Mouse (Mus musculus) embryo, embryonic 10.5 days (tissue): ENCODE measurements around the gene Nae1.
"Not testable (repeated sequence)": the region's sequence is repeated elsewhere in the genome, so short reads cannot be mapped to it uniquely, and the experiment has no call there.

ENCODE experiments used
- DNase-seq: peaks from one replicate; pipeline ENCODE4 v3.0.0-alpha.2; 2015; ENCODE audit warnings: low spot score

Gene Nae1

DNA sequence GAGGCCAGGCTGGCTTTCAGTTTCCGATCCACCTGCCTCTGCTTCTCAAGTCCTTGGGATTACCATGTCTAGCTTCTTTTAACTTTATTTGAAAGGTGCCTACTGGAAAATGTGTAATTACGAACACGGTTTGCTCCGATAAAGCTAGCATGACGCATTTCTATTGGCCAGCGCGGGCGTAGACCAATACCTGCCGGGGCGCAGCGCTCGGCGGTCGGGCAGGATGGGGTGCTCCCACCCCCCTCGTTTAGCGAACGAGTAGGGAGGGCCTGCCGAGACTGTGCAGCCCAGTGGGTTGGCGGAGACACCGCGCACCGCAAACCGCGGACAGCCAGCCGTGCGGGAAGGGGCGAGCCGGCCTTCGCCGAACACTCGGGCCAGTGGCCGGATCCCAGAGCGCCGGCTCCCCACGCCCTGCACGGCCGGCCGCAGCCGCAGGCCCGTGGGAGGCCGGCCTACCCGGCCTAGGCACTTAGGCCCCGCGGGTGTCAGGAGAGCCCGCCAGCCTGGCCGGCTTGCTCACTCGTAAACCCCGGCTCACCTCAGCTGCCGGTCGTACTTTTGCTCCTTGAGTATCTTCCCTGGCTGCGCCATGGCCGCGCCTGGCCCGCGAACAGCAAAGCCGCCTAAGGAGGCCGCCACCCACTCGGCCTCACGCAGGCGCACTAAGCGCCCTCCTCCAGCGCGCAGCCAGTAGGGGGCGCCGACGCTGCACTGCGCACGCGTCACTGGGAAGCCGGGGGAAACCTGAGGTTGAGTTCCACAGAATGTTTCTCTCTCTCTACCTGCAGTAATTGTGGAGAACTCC lies at the start of gene Nae1, which contains the start of gene Car7:
TSS of gene Nae1 (minus strand) at position 667 of the 808 bp plus-strand sequence.
TSS of gene Car7 (plus strand) at position 719 of the 808 bp plus-strand sequence.
- DNase-seq, result peak; percentile 94

DNA sequence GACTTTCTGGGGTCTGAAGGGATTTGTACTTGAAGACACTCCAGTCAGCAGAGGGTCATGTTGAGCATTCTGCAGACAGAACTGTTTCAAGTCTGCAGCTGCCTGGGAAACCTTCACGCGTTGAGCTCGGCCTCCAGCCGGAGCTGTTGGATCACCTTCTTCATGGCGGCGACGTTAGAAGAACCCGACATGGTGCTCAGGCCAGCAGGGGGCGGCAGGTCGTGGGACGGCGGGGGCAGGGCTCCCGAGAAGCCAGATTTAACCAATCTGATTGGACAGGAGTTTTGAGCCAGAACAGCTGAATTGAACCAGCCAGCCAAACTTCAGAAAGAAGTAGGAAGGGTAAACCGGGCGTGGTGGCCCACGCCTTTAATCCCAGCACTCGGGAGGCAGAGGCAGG lies 43.2 kb upstream of the Nae1 start:
- DNase-seq, result not testable (repeated sequence)

DNA sequence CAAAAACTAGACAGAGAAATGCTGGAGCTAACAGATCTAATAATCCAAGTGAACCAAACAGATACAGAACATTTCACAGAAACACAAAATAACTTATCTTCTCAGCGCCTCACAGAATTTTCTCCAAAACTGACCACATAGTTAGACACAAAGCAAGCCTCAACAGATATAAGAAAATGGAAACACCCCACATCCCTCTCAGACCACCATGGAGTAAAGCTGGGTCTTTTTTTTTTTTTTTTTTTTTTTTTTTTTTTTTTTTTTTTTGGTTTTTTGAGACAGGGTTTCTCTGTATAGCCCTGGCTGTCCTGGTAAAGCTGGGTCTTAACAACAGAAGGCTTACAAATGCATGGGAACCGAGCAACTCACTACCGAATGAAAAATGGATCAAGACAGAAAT lies 42.4 kb upstream of the Nae1 start:
- no peak for DNase-seq

GRCm38 (mm10) chr8:104570436-104571343 lies 36.3 kb upstream of the Nae1 start:
- DNase-seq, result peak; percentile 95

GRCm38 (mm10) chr8:104569559-104569958 lies 35.1 kb upstream of the Nae1 start:
- peak; percentile 50 for DNase-seq

- no peak for DNase-seq
These were observed 31.0 kb upstream of the Nae1 start for GRCm38 (mm10) chr8:104565457-104565798.

DNA sequence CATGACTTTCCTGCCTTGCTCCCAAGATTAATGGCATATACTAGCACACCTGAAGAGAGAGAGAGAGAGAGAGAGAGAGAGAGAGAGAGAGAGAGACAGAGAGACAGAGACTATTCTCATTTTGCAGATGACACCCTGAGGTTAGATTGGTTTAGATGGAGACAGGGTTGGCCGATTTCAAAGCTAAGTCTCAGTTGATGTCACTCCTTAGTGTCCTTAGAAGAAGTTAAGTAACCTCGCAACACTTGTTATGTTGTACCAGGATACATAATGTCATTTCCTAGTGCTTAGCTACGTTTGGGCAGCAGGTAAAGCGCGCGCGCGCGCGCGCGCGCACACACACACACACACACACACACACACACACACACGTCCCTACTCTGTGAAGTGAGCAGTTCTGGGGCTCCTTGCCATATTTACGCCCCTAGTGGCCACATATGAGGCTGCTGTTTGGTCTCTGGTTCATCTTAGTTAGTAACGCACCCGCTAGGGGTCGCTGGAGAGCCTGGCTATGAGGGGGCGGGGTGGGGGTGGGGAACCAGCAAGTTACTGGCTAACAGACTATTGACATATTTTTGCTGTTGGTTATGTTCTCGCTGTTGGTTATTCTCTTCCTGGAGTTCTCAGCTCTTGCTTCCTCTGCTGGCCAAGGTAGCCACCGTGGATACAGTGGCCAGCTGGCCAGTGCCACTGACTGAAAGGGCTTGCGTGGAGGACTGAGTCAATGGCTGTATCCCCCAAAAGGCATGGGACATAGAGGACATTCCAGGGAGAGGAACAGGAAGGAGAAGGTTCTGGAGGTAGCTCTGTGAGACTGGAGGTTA lies 30.4 kb upstream of the Nae1 start:
- peak; percentile 93 for DNase-seq

DNA sequence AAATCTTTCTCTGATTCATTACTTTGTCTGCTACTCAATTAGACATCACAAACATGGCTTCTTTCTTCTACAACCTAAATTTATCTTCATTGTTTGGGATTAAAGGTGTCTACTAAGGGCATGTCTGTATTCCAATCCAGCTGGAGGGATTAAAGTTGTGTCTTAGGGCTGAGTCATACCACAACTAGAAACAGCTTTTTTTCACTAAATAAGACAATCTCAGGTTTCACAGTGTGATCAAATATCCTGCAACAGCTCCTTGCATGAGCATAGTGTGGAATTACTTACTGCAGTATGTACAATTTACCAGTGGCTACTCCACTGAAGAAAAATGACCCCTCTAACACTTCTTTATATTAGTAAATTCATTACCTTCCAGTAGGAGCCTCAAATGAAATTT lies 26.3 kb upstream of the Nae1 start:
- no peak for DNase-seq

- no peak for DNase-seq
These were observed 22.8 kb upstream of the Nae1 start for GRCm38 (mm10) chr8:104557226-104557625.

- no peak for DNase-seq
These were observed 20.8 kb upstream of the Nae1 start for GRCm38 (mm10) chr8:104555191-104555590.

- DNase-seq, result no peak
These were observed 9.1 kb upstream of the Nae1 start for GRCm38 (mm10) chr8:104543440-104544045.

- DNase-seq, result no peak
These were observed 7.7 kb upstream of the Nae1 start for GRCm38 (mm10) chr8:104542160-104542559.

- DNase-seq, result no peak
These were observed 7.1 kb upstream of the Nae1 start for GRCm38 (mm10) chr8:104541515-104541880.

GRCm38 (mm10) chr8:104540710-104541514 lies 6.5 kb upstream of the Nae1 start:
- no peak for DNase-seq

GRCm38 (mm10) chr8:104540238-104540637 lies 5.8 kb upstream of the Nae1 start:
- no peak for DNase-seq

GRCm38 (mm10) chr8:104539566-104539965 lies 5.1 kb upstream of the Nae1 start:
- no peak for DNase-seq

DNA sequence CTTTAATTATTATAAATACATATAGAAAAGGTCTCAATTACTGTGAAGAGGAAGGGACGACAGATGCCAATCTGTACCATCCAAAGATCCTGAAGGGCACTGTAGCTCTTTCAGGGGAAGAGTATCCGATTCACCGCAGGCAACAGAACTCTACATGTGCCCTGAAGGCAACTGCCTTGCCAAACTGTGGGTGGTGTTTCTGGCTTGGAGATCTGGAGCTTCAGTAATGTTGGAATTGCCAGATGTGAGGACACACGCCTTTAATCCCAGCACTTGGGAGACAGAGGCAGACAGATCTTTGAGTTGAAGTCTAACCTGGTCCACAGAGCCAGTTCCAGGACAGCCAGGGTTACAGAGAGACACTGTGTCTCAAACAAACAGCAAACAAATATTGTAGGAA lies 4.5 kb upstream of the Nae1 start:
- no peak for DNase-seq

DNA sequence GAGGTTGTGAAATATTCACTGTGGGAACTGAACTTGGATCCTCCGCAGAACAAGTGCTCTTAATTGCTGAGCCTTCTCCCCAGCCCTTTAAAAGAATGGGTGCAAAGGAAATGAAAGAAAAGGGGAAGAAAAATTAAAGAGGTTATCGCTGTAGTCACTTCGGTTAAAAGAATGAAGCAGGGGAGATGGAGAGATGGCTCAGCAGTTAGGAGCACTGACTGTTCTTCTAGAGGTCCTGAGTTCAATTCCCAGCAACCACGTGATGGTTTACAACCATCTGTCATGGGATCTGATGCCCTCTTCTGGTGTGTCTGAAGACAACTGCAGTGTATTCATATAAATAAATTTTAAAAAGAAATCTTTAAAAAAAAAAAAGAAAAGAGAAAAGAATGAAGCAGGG lies 1.6 kb upstream of the Nae1 start:
- DNase-seq, result no peak

DNA sequence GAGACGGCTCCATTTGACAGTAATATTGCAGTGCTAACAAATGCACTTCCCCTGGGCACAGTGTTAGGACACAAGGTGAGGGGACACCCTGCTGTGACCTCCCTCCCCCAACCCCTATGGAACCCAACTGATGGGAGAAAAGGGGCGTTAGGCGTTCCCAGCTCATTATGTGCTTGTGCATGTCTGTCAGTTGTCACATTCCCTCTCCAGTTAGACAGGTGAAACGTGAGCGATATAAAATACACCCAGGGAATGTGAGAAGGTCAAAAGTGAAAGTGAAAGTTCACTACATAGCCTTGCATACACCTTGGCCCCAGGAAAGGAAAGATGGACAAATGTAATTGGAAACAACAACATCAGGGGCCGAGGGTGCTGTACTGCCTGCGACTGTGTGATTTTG lies 941 bp upstream of the Nae1 start:
- DNase-seq, result no peak

DNA sequence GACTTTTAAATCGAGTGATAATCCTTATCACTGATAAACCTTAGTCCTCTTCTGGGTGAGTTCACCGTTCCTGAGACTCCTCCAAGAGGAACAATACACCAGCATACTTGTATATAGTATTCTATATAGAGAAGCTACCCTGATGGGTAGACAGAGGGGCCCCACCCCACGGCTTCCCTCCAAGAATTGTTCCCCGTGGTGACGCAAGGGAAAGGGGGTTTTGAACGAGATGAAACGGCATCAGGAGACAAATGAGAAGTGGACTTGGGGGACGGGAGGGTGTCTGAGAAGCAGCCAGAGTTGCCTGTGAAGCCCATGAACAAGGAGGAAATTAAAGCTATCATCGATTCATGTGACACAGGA lies 323 bp upstream of the Nae1 start:
- DNase-seq, result no peak

DNA sequence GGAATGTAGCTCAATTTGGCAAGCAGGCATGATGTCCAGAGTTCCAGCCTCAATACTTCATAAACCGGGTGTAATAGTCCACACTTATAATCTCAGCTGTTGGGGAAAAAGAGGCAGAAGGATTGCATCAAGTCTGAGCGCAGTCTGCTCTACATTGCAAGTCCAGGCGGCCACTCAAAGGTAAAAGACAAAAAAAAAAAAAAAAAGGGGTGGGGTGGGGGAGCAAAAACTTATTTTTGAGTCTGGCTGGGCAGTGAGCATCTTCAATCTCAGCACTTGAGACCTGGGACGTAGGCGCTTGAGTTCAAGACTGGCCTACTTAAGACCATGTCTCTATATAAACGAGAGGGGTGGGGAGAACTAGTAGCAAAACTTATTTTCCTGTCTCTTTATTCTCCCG lies 886 bp downstream of the Nae1 start:
- DNase-seq, result no peak
